Mouse (Mus musculus): ENCODE results near the gene Gm49416.
"Not testable (repeated sequence)": the region's sequence is repeated elsewhere in the genome, so short reads cannot be mapped to it uniquely, and the experiment has no call there.

Gm49416 gene

GRCm38 (mm10) chr19:8888511-8889385 lies at the start of gene Gm49416, which contains the start of gene 1810009A15Rik:
Gene Gm49416 (plus strand): TSS chr19:8888926.
Gene 1810009A15Rik (plus strand): TSS chr19:8888853.
- peak; percentile 93 for DNase-seq (ENCODE audit: low spot score)

- DNase-seq (ENCODE audit: low spot score) = no peak
These were observed 49.4 kb upstream of the Gm49416 start, which contains the start of gene Gng3 for GRCm38 (mm10) chr19:8839103-8839907. Gene Gng3 (minus strand): TSS chr19:8839194.

- DNase-seq (ENCODE audit: low spot score) = peak; percentile 54
These were observed 48.6 kb upstream of the Gm49416 start for GRCm38 (mm10) chr19:8839908-8840791.

- no peak for DNase-seq (ENCODE audit: low spot score)
These were observed 47.7 kb upstream of the Gm49416 start for GRCm38 (mm10) chr19:8841012-8841411.

- no peak for DNase-seq (ENCODE audit: low spot score)
These were observed 45.8 kb upstream of the Gm49416 start for GRCm38 (mm10) chr19:8842961-8843360.

GRCm38 (mm10) chr19:8844371-8845129 lies 44.2 kb upstream of the Gm49416 start:
- peak; percentile 79 for DNase-seq (ENCODE audit: low spot score)

- DNase-seq (ENCODE audit: low spot score) = no peak
These were observed 40.4 kb upstream of the Gm49416 start for GRCm38 (mm10) chr19:8848356-8848755.

- peak; percentile 82 for DNase-seq (ENCODE audit: low spot score)
These were observed 38.3 kb upstream of the Gm49416 start, which contains the start of gene Lrrn4cl for GRCm38 (mm10) chr19:8850402-8850901. Gene Lrrn4cl (plus strand): TSS chr19:8850768.

GRCm38 (mm10) chr19:8851639-8852038 lies 37.1 kb upstream of the Gm49416 start:
- no peak for DNase-seq (ENCODE audit: low spot score)

GRCm38 (mm10) chr19:8852236-8852928 lies 36.3 kb upstream of the Gm49416 start:
- DNase-seq (ENCODE audit: low spot score) = no peak

- no peak for DNase-seq (ENCODE audit: low spot score)
These were observed 35.6 kb upstream of the Gm49416 start for GRCm38 (mm10) chr19:8853117-8853516.

- DNase-seq (ENCODE audit: low spot score) = no peak
These were observed 31.0 kb upstream of the Gm49416 start for GRCm38 (mm10) chr19:8857689-8858088.

GRCm38 (mm10) chr19:8859018-8859417 lies 29.7 kb upstream of the Gm49416 start:
- DNase-seq (ENCODE audit: low spot score) = no peak

GRCm38 (mm10) chr19:8864265-8864664 lies 24.5 kb upstream of the Gm49416 start:
- no peak for DNase-seq (ENCODE audit: low spot score)

- DNase-seq (ENCODE audit: low spot score) = not testable (repeated sequence)
These were observed 18.3 kb upstream of the Gm49416 start for GRCm38 (mm10) chr19:8870381-8870780.

GRCm38 (mm10) chr19:8870838-8871237 lies 17.9 kb upstream of the Gm49416 start:
- DNase-seq (ENCODE audit: low spot score) = no peak

GRCm38 (mm10) chr19:8871267-8872186 lies 17.2 kb upstream of the Gm49416 start, which contains the start of gene Ubxn1:
Gene Ubxn1 (plus strand): TSS chr19:8871496.
- DNase-seq (ENCODE audit: low spot score) = peak; percentile 92

GRCm38 (mm10) chr19:8872266-8872840 lies 16.4 kb upstream of the Gm49416 start:
- no peak for DNase-seq (ENCODE audit: low spot score)

Measured in MN1 (cell line).